Mouse (Mus musculus) testis, adult 10 weeks (tissue): ENCODE data around the gene Tmem26. TPM values are rescaled to one million over a fixed set of nuclear protein-coding genes. Genes with fewer than 3 reads are reported as not detected.

Source experiments
- polyA plus RNA-seq: library from polyadenylated mRNA; stranded (reverse); fragments of 350-450 nt; fragmentation: Illumina TruSeq; extraction: RNeasy Lipid Tissue Mini Kit (QIAGEN cat#74804); gene quantifications from one replicate; pipeline ENCODE4 v1.2.3, GENCODE M21; 2014; ENCODE audit warnings: low read depth, low replicate concordance

Tmem26 gene
- polyA plus RNA-seq = not detected

GRCm38 (mm10) chr10:68723568-68724360 lies at the start of gene Tmem26:
Gene Tmem26, plus strand, starts transcription at chr10:68723646.

Other genes starting within 250 kb of the Tmem26 start
- gene Cabcoco1, start 181.8 kb upstream of the Tmem26 start, polyA plus RNA-seq = 213 TPM